Comparison of ENCODE assay signal across 9 mouse cellular contexts in genomic region chrX:143080458-143081336, GRCm38 (mm10). TPM values are rescaled to one million over a fixed set of nuclear protein-coding genes. Genes with fewer than 3 reads are reported as not detected.
DNase-seq lines count a peak whose midpoint lies in the region; ATAC-seq and TF ChIP-seq lines count a peak whose summit lies in the region.
"Had no signal": no experiment of that assay in that cellular context is flagged by ENCODE, and none has a peak within 500 bp of the region (broad histone marks: within the 10 kb centered on the region; RNA-seq: fewer than 3 reads in every experiment).

No protein-coding gene starts in this region.

- H3K27ac ChIP-seq in hindbrain, postnatal 0 days = no peak overlapping the region
- no peak overlapping the region for H3K27ac ChIP-seq in neural tube, embryonic 12.5 days
- H3K27ac ChIP-seq: macrophage had no signal

- WGBS in hindbrain, postnatal 0 days = 28% methylated on average over 23 of the region's 23 CpGs
- 23% methylated on average over 23 of the region's 23 CpGs for WGBS in neural tube, embryonic 12.5 days

- no peaks in the 10 kb centered on the region for H3K36me3 ChIP-seq in hindbrain, postnatal 0 days (ENCODE audit: insufficient read depth, low read length)
- H3K36me3 ChIP-seq in neural tube, embryonic 12.5 days = no peaks in the 10 kb centered on the region

- no peak overlapping the region; the same call in 1 of the 2 replicates for H3K9ac ChIP-seq in hindbrain, postnatal 0 days (replicated peaks; ENCODE audit: low read length)
- peak overlapping the region; percentile 35; the same call in 1 of the 2 replicates for H3K9ac ChIP-seq in neural tube, embryonic 12.5 days

- peak overlapping the region; percentile 55 for H3K4me2 ChIP-seq in hindbrain, postnatal 0 days (ENCODE audit: low read depth, low read length)
- H3K4me2 ChIP-seq in neural tube, embryonic 12.5 days (replicated peaks) = peak overlapping the region; percentile 58

- no peaks in the 10 kb centered on the region for H3K9me3 ChIP-seq in hindbrain, postnatal 0 days (ENCODE audit: low read length)
- H3K9me3 ChIP-seq in neural tube, embryonic 12.5 days = no peaks in the 10 kb centered on the region

- ATAC-seq in hindbrain, postnatal 0 days = peak; percentile 76
- peak; percentile 63; the same call in 1 of the 2 replicates for ATAC-seq in neural tube, embryonic 12.5 days (ENCODE audit: low FRiP score, low read depth)
- ATAC-seq in activated CD4-positive, CD25-positive, alpha-beta regulatory T cell, adult 4 months = no peak

- no peaks in the 10 kb centered on the region for H3K4me1 ChIP-seq in hindbrain, postnatal 0 days (ENCODE audit: insufficient read depth, low read length)
- H3K4me1 ChIP-seq in neural tube, embryonic 12.5 days = no peaks in the 10 kb centered on the region

- TF ChIP-seq CTCF in hindbrain, postnatal 0 days (IDR thresholded peaks at IDR 0.05; ENCODE audit: low read depth) = no peak

- H3K27me3 ChIP-seq in hindbrain, postnatal 0 days (ENCODE audit: insufficient read depth, low read length) = no peaks in the 10 kb centered on the region
- H3K27me3 ChIP-seq in neural tube, embryonic 12.5 days (replicated peaks) = no peaks in the 10 kb centered on the region; the same call in none of the 2 replicates

- DNase-seq in adrenal gland, postnatal 10 days = peak; percentile 13
- no peak for DNase-seq in adrenal gland, adult (ENCODE audit: inconsistent age in 2 of 2, low spot score in 1 of 2)
- DNase-seq in ovary, postnatal 36 days (ENCODE audit: low spot score) = peak; percentile 16
- DNase-seq in ovary, adult 18-20 months (ENCODE audit: low spot score) = no peak
- peak; percentile 31 for DNase-seq in hindbrain, postnatal 0 days (ENCODE audit: low spot score)
- DNase-seq in spleen, postnatal 4 days (ENCODE audit: low spot score in 2 of 2) = no peak

- peak overlapping the region; percentile 30 for H3K4me3 ChIP-seq in hindbrain, postnatal 0 days (ENCODE audit: low read length)
- peak overlapping the region; percentile 21 for H3K4me3 ChIP-seq in neural tube, embryonic 12.5 days

RNA-seq across cellular contexts. Expression of gene Rtl9, which starts 18.7 kb away (rescaled TPM):
- 1 to 10 TPM in 1 of 2 experiments, under 1 TPM in 1; 0.60 to 1.3 TPM for total RNA-seq in adrenal gland, postnatal 10 days (2021)
- total RNA-seq in hindbrain, postnatal 0 days (2014; rRNA removed) = 3.7 TPM in 2 replicates
- polyA plus RNA-seq in hindbrain, postnatal 0 days (2015; fragmentation: Nextera tagmentation; extraction: Ambion mirVana) = 0.69 and 0.81 TPM in 2 replicates
- 0.15 and 0.22 TPM in 2 replicates for polyA plus RNA-seq in neural tube, embryonic 12.5 days (2016; fragmentation: Nextera tagmentation; extraction: Ambion mirVana)
- polyA plus RNA-seq in activated CD4-positive, CD25-positive, alpha-beta regulatory T cell, adult 4 months (2017; shearing (Covaris generic)) = not detected
- polyA plus RNA-seq: macrophage had no signal

Comparison
In these comparisons a context has a peak if more than half of its experiments do, and no peak if none do; other contexts are left out.
1. DNase-seq: peak in adrenal gland, postnatal 10 days (single experiment), ovary, postnatal 36 days (single experiment) and hindbrain, postnatal 0 days (single experiment); none in adrenal gland, adult (0 of 2), ovary, adult 18-20 months (single experiment) and spleen, postnatal 4 days (0 of 2).